Mouse (Mus musculus): ENCODE results near the gene Mrgprf. TPM values are rescaled to one million over a fixed set of nuclear protein-coding genes. Genes with fewer than 3 reads are reported as not detected.

The Mrgprf gene
- polyA plus RNA-seq (2015; fragmentation: Nextera tagmentation; extraction: Ambion mirVana), result 0.28 TPM in 1 of 2 replicates, not detected in the other

GRCm38 (mm10) chr7:145300321-145301007, at the start of gene Mrgprf:
Gene Mrgprf (plus strand): TSS chr7:145300828.
- peaks cover 5% of the 10 kb centered on the region; the same call in 1 of the 2 replicates for H3K4me1 ChIP-seq (ENCODE audit: control insufficient read depth, low read depth, low read length)
- H3K27ac ChIP-seq (ENCODE audit: low read length), result no peak within 1 kb of the TSS
- no peak for ATAC-seq (ENCODE audit: low read depth)
- no peak within 1 kb of the TSS for H3K4me3 ChIP-seq (ENCODE audit: low read depth, low read length)
- H3K9ac ChIP-seq (ENCODE audit: low read depth, low read length), result no peak within 1 kb of the TSS
- no peak within 1 kb of the TSS for H3K4me2 ChIP-seq (ENCODE audit: low read depth, low read length)
- WGBS (ENCODE audit: insufficient replicate concordance), result 31% methylated on average over 12 of the region's 13 CpGs
- H3K36me3 ChIP-seq (ENCODE audit: control insufficient read depth, insufficient read depth), result no peaks in the 10 kb centered on the region
- H3K27me3 ChIP-seq (ENCODE audit: control insufficient read depth, insufficient read depth, low read depth, low read length), result no peaks in the 10 kb centered on the region
- no peaks in the 10 kb centered on the region for H3K9me3 ChIP-seq (replicated peaks; ENCODE audit: control insufficient read depth, low read length)

- Histone ChIP-seq H3K9ac (ENCODE audit: low read depth, low read length) (no peak overlapping the region), H3K4me2 (ENCODE audit: low read depth, low read length) (no peak overlapping the region), H3K27ac (ENCODE audit: low read length) (no peak overlapping the region), H3K4me3 (ENCODE audit: low read depth, low read length) (no peak overlapping the region), H3K36me3 (ENCODE audit: control insufficient read depth, insufficient read depth) (no peaks in the 10 kb centered on the region), H3K9me3 (replicated peaks; ENCODE audit: control insufficient read depth, low read length) (no peaks in the 10 kb centered on the region), H3K4me1 (ENCODE audit: control insufficient read depth, low read depth, low read length) (peaks cover 2% of the 10 kb centered on the region; the same call in 1 of the 2 replicates), H3K27me3 (ENCODE audit: control insufficient read depth, insufficient read depth, low read depth, low read length) (no peaks in the 10 kb centered on the region)
- peak; percentile 58 for ATAC-seq (ENCODE audit: low read depth)
- whole genome bisulfite sequencing (ENCODE audit: insufficient replicate concordance), result 11% methylated on average over 8 of the region's 8 CpGs
These were observed 47.7 kb upstream of the Mrgprf start for GRCm38 (mm10) chr7:145252715-145253476.

- Histone ChIP-seq H3K4me2 (ENCODE audit: low read depth, low read length) (no peak overlapping the region), H3K4me1 (ENCODE audit: control insufficient read depth, low read depth, low read length) (peaks cover 2% of the 10 kb centered on the region; the same call in 1 of the 2 replicates), H3K9ac (ENCODE audit: low read depth, low read length) (no peak overlapping the region), H3K27me3 (ENCODE audit: control insufficient read depth, insufficient read depth, low read depth, low read length) (no peaks in the 10 kb centered on the region), H3K36me3 (ENCODE audit: control insufficient read depth, insufficient read depth) (no peaks in the 10 kb centered on the region), H3K4me3 (ENCODE audit: low read depth, low read length) (no peak overlapping the region), H3K27ac (ENCODE audit: low read length) (no peak overlapping the region), H3K9me3 (replicated peaks; ENCODE audit: control insufficient read depth, low read length) (no peaks in the 10 kb centered on the region)
- ATAC-seq (ENCODE audit: low read depth), result no peak
- WGBS (ENCODE audit: insufficient replicate concordance), result 47% methylated on average over 3 of the region's 3 CpGs
These were observed 46.5 kb upstream of the Mrgprf start for GRCm38 (mm10) chr7:145253986-145254630.

DNA sequence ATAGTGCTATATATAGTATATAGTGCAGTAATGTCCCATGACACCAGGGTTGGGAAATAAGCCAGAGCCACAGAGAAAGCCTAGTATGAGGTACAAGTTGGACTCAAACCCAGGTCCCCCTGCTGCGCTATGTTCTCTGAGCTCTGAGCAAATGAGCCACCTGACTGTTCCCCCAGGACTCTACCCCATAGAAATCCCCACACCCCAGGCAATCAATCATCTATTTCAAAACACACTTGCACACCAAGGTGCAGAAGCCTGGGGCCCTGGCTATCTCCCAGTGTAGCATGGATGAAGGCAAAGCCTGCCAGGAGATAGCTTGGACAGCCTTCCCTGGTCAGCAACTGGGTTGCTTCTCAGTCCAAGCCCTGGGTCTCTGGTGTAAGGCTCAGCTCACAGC, 44.5 kb upstream of the Mrgprf start:
- Histone ChIP-seq H3K27me3 (ENCODE audit: control insufficient read depth, insufficient read depth, low read depth, low read length) (no peaks in the 10 kb centered on the region), H3K4me3 (ENCODE audit: low read depth, low read length) (no peak overlapping the region), H3K9ac (ENCODE audit: low read depth, low read length) (no peak overlapping the region), H3K4me1 (ENCODE audit: control insufficient read depth, low read depth, low read length) (peaks cover 2% of the 10 kb centered on the region; the same call in 1 of the 2 replicates), H3K9me3 (replicated peaks; ENCODE audit: control insufficient read depth, low read length) (no peaks in the 10 kb centered on the region), H3K4me2 (ENCODE audit: low read depth, low read length) (no peak overlapping the region), H3K36me3 (ENCODE audit: control insufficient read depth, insufficient read depth) (no peaks in the 10 kb centered on the region), H3K27ac (ENCODE audit: low read length) (no peak overlapping the region)
- ATAC-seq (ENCODE audit: low read depth), result no peak
- WGBS (ENCODE audit: insufficient replicate concordance), result 78% methylated on average over 1 of the region's 1 CpGs

- WGBS (ENCODE audit: insufficient replicate concordance), result 49% methylated on average over 9 of the region's 9 CpGs
- no peak for ATAC-seq (ENCODE audit: low read depth)
- Histone ChIP-seq H3K4me2 (ENCODE audit: low read depth, low read length) (no peak overlapping the region), H3K9ac (ENCODE audit: low read depth, low read length) (no peak overlapping the region), H3K27ac (ENCODE audit: low read length) (no peak overlapping the region), H3K9me3 (replicated peaks; ENCODE audit: control insufficient read depth, low read length) (no peaks in the 10 kb centered on the region), H3K36me3 (ENCODE audit: control insufficient read depth, insufficient read depth) (no peaks in the 10 kb centered on the region), H3K4me3 (ENCODE audit: low read depth, low read length) (no peak overlapping the region), H3K4me1 (ENCODE audit: control insufficient read depth, low read depth, low read length) (no peaks in the 10 kb centered on the region; the same call in 1 of the 2 replicates), H3K27me3 (ENCODE audit: control insufficient read depth, insufficient read depth, low read depth, low read length) (no peaks in the 10 kb centered on the region)
These were observed 36.4 kb upstream of the Mrgprf start for GRCm38 (mm10) chr7:145264202-145264601.

- H3K4me2 ChIP-seq (ENCODE audit: low read depth, low read length), result no peak overlapping the region
- WGBS (ENCODE audit: insufficient replicate concordance), result 67% methylated on average over 2 of the region's 2 CpGs
- no peaks in the 10 kb centered on the region for H3K9me3 ChIP-seq (replicated peaks; ENCODE audit: control insufficient read depth, low read length)
- no peak overlapping the region for H3K4me3 ChIP-seq (ENCODE audit: low read depth, low read length)
- H3K36me3 ChIP-seq (ENCODE audit: control insufficient read depth, insufficient read depth), result no peaks in the 10 kb centered on the region
- no peak overlapping the region for H3K27ac ChIP-seq (ENCODE audit: low read length)
- no peak overlapping the region for H3K9ac ChIP-seq (ENCODE audit: low read depth, low read length)
- no peak for ATAC-seq (ENCODE audit: low read depth)
- no peaks in the 10 kb centered on the region; the same call in 1 of the 2 replicates for H3K4me1 ChIP-seq (ENCODE audit: control insufficient read depth, low read depth, low read length)
- H3K27me3 ChIP-seq (ENCODE audit: control insufficient read depth, insufficient read depth, low read depth, low read length), result no peaks in the 10 kb centered on the region
These were observed 34.6 kb upstream of the Mrgprf start for GRCm38 (mm10) chr7:145266011-145266410.

DNA sequence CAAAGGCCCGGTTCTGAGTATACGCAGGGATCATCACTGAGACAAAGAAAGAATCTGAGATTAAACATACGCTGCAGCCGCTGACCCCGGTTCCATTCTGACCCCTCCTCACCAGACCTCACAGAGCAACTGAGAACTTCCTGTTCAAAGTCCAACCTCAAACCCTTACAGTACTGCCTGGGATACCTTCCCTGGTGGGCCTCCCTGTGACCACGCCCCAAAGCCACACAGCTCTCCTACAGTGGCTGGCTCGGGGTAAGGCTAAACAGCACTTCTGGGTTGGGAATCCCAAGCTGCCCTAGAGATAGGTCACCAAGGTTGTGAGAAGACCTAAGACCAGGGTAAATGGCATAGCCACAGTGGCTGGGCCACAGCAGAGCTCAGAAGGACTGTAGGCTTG, 31.7 kb upstream of the Mrgprf start:
- no peaks in the 10 kb centered on the region; the same call in 1 of the 2 replicates for H3K4me1 ChIP-seq (ENCODE audit: control insufficient read depth, low read depth, low read length)
- H3K36me3 ChIP-seq (ENCODE audit: control insufficient read depth, insufficient read depth), result no peaks in the 10 kb centered on the region
- no peak overlapping the region for H3K4me2 ChIP-seq (ENCODE audit: low read depth, low read length)
- no peaks in the 10 kb centered on the region for H3K9me3 ChIP-seq (replicated peaks; ENCODE audit: control insufficient read depth, low read length)
- H3K4me3 ChIP-seq (ENCODE audit: low read depth, low read length), result no peak overlapping the region
- H3K27ac ChIP-seq (ENCODE audit: low read length), result no peak overlapping the region
- WGBS (ENCODE audit: insufficient replicate concordance), result 60% methylated on average over 7 of the region's 7 CpGs
- H3K9ac ChIP-seq (ENCODE audit: low read depth, low read length), result no peak overlapping the region
- H3K27me3 ChIP-seq (ENCODE audit: control insufficient read depth, insufficient read depth, low read depth, low read length), result no peaks in the 10 kb centered on the region
- no peak for ATAC-seq (ENCODE audit: low read depth)

DNA sequence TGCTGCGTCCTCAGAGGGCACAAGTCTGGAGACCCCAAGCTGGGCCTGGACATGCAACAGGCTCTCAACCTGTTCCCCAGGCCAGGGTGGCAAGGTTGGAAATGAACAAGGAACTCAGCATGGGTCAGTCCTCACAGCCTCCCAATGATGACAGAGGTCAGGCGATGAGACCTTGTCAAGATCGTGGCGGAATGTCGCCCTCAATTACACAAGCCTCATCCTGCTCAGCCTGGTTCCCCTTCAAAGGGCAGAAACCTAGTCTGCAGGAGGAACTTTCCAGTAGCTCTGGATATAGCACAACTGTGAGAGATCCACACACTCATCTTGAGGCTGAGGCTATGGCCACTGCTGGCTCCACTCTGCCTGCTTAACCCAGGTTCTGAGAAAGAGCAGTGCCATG, 29.7 kb upstream of the Mrgprf start:
- Histone ChIP-seq H3K9ac (ENCODE audit: low read depth, low read length) (no peak overlapping the region), H3K4me1 (ENCODE audit: control insufficient read depth, low read depth, low read length) (no peaks in the 10 kb centered on the region; the same call in 1 of the 2 replicates), H3K27me3 (ENCODE audit: control insufficient read depth, insufficient read depth, low read depth, low read length) (no peaks in the 10 kb centered on the region), H3K4me3 (ENCODE audit: low read depth, low read length) (no peak overlapping the region), H3K36me3 (ENCODE audit: control insufficient read depth, insufficient read depth) (no peaks in the 10 kb centered on the region), H3K27ac (ENCODE audit: low read length) (no peak overlapping the region), H3K4me2 (ENCODE audit: low read depth, low read length) (no peak overlapping the region), H3K9me3 (replicated peaks; ENCODE audit: control insufficient read depth, low read length) (no peaks in the 10 kb centered on the region)
- WGBS (ENCODE audit: insufficient replicate concordance), result 85% methylated on average over 5 of the region's 5 CpGs
- no peak; the same call in 1 of the 2 replicates for ATAC-seq (ENCODE audit: low read depth)

Measured in liver, embryonic 16.5 days (tissue).